Mouse (Mus musculus): ENCODE data around the gene Bloc1s3.

Bloc1s3 gene

DNA sequence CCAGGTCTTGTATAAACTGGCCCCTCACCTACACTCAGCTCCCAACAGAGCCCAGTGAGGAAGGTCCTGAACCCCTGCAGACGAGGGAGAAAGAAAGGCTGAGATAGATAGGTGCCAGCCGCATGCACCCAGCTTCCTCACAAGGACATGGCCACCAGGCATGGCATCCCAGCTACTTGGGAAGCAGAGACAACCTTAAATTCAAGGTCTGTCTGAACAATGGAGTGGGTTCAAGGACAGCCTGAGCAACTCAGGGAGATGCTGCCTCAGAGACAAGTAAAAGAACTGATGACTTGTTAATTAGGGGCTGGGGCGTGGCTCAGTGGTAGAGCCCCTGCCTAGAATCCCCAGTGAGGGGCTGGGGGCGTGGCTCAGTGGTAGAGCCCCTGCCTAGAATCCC is 53.0 kb downstream of the Bloc1s3 start:
- no peak for DNase-seq (ENCODE audit: low read depth, low spot score)
